Mouse (Mus musculus) c-Kit-positive CD71-positive TER-119-positive erythroid progenitor cells, embryonic 14.5 days (primary cell): Measurements from ENCODE around the gene Igsf21.
A peak's percentile ranks its signal among the peaks of the same experiment; 100 is the strongest.

Source experiments
- DNase-seq: peaks from one replicate; pipeline ENCODE4 v3.0.0-alpha.2; 2013; ENCODE audit warnings: low spot score

The Igsf21 gene

DNA sequence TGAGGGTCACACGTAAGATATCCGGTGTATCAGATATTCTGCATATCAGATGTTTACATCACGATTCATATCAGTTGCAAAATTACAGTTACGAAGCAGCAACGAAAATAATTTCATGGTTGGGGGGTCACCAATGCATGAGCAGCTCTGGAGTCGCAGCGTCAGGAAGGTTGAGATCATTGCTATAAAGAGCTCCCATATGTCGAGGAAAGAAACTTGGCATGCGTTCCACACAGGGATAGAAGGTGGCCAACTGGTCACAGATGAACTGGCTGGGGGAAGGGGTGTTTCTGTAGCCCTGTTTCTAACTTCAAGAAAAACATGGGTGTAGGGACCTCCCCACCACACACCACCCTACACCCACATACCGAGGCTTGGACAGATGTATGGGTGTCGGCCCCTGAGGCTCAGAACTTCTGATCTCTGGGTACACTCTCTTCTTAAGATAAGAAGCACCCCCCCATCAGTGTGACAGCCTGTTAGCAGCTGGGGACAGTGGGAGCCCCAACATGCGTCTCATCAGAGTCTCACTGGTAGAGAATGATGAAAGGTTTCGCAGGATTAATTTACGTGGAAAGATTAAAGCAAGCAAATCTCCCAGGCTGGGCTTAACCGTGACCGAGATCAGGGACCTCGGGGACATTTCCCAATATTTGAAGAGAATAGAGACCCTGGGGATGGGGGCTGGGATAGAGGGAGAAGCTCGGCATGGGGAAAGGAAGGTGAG is 54.1 kb downstream of the Igsf21 start:
- no peak for DNase-seq

DNA sequence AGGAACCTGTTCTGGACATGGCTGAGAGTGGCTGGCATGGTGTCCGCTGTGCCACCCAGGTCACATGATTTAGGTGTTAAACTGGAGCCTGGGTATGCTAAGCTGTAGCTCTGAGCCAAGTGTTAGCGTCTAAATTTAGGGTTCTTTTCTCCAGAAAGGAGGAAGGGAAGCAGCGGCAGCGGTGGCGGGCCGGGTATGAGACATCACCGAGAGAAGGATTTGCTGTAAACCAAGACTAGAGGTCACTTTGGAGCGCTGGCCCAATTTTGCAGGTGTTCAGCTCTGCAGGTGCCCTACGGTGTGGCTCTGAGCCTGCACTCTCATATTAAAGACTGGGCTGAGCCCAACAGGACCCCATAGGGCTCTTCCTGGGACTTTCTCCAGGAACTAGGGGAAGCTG is 57.0 kb downstream of the Igsf21 start:
- no peak for DNase-seq

DNA sequence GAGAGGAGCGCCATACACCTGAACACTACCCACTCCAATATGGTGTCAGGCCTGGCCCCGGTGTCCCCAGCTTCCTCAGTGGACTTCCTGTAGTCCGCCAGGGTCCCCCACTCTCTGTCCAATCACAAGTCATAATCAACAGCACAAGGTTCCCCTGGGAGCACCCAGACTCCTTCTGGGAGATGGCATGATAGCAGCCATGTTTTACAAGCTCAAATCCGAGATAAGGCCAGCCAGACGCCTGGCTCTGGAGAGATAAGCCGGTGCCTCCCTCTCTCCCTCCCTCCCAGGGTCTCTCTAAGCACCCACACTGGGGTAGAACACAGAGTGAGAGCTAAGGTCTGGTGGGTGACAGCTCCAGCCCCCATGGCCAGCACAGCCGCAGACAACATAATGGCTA is 58.0 kb downstream of the Igsf21 start:
- DNase-seq = peak; percentile 16

DNA sequence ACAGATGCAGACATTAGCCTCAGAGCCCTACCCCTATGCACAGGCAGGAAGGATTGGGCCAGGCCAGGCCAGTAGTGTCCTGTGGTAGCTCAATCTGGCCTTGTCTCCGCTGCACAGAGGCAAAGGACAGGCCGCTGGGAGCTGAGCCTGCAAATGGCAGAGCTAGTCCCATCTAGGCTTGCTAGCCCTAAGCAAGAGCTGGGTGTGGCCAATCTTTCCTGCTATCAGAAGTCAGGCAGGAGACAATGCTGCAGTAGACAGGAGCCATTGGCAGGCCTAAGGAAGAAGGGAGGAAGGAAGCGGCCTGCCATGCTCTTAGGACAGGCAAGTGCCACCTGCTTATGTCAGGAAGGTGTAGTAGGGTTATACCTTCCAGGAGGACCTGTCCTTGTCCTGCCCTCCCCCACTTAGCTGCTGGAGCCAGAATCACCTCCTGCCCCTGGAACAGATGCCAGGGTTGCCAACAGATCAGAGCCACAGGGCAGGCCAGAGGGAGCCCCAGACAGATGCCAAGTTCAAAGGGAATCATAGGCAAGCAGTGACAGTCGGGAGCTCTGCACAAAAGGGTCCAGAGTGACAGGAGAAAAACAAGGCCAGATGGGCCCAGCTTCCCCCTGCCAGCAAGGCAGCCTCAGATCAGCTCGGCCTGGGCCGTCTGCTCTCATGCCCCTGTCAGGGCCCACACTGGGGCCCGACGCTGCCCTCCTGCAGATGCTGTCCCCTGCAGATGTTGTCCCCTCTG is 59.0 kb downstream of the Igsf21 start:
- DNase-seq = no peak

DNA sequence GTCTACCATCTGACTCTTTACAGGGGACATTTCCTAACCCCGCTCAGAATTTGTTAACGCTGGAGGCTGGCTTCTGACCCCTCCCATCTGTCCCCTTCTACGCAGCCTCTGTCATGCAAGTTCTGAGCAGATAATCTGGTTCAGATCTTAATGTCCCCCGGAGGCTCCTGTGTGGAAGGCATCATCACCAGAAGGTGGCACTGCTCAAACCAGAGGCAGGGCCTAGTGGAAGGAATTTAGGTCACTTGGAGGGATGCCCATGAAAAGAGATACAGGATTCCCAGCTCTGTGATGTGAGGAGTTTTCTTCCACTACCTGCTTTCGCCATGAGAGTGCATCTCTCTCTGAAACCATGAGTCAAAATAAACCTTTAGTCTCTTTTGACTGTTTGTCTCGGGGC is 67.0 kb downstream of the Igsf21 start:
- no peak for DNase-seq

DNA sequence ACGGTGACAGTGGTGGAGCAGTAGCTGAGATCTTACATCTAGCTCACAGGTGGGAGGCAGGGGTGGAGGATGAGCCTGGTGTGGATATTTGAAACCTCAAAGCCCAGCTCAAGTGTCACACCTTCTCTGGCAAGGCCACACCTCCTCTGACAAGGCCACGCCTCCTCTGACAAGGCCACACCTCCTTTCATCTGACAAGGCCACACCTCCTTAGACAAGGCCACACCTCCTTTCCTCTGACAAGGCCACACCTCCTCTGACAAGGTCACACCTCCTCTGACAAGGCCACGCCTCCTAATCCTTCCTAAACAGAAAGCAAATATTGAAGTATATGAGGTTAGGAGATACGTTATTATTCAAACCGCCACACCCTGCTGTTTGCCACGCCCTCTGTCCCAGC is 69.5 kb downstream of the Igsf21 start:
- no peak for DNase-seq

DNA sequence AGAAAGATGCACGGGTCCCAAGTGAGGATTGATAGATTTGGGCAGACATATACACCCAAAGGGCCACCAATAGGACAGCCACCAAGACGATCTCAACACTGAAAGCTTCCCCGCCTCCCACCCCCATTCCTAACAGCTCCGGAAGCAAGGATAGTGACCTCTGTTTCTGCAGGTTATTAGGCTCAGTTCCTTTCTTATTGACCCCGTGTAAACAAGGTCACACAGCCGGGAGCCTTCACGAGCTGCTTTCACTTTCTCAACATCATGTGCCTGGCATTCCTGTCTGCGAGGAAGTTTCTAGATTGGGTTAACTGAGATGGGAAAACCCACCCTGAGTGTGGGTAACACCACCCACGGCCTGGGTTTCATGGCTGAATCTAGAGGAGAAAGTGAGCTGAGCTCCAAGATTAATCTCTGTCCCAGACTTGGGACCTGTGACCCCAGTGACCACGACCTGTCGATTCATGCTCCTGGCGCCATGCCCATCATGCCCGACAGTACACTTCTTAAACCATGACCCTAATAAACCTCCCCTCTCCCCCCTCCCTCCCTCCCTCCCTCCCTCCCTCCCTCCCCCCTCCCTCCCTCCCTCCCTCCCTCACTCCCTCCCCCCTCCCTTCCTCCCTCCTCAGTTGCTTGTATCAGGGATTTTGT is 72.7 kb downstream of the Igsf21 start:
- DNase-seq = no peak

DNA sequence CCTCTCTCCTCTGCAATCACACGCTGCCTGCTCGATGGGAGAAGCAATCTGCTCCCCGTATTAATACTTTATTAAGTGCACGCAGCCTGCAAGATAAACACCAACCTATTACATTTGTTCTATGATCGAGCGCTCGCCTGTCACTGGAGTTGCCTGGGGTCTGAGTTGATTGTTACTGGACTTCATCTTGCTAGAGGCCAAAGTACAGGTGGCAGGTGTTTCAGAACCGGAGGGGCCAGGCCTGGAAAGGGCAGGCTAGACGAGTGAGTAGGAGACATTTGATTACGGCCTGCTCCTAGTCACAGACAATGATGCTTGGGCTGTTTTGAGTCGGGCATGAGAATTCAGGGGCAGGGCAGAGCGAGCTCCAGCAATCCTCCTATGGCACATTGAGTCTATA is 73.5 kb downstream of the Igsf21 start:
- DNase-seq = no peak

DNA sequence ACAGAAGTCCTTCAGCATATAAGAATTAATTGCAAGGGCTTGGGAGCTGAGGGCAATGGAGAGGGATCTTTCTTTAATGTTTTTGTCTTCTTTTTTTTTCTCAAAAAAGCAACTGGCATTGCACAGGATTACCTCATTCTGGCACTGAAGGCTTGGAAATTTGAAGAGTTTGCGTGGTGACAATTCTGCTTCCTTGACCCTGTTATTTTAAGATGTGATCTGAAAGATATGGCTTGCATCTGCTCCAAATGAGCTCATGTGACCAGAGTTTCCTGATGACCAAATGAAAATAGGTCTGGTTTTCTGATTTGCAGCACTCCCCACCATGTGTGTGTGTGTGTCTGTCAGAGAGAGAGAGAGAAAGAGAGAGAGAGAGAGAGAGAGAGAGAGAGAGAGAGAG is 74.7 kb downstream of the Igsf21 start:
- no peak for DNase-seq

DNA sequence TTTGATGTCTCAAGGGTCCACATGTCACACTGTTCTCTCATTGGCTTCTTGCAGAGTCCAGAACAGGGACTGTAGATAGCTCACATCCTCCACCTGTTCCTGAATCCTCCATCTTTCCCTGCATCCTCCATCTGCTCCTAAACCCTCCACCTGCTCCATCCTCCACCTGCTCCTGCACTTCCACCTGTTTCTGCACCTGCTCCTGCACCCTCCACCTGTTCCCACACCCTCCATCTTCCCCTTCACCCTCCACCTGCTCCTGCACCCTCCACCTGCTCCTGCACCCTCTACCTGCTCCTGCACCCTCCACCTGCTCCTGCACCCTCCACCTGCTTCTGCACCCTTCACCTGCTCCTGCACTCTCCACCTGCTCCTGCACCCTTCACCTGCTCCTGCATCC is 75.4 kb downstream of the Igsf21 start:
- no peak for DNase-seq

DNA sequence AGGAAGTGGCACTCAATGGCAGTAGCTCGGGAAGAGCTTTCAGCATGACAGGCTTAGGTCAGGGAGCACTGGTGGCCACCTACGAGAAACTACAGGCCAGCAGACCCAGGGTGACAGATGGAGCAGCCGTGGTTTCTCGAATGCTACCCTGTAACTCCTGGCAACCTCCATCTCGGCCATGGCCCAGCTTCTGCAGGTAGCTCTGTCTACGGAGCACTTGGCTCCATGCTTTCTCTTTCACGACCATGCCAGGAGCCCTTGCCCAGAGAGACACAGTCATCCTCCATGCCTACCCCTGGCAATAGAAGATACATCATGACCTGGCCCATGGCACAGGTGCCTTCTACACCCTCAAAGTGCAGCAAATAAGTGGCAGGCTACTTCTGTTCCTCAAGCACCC is 80.7 kb downstream of the Igsf21 start:
- no peak for DNase-seq

DNA sequence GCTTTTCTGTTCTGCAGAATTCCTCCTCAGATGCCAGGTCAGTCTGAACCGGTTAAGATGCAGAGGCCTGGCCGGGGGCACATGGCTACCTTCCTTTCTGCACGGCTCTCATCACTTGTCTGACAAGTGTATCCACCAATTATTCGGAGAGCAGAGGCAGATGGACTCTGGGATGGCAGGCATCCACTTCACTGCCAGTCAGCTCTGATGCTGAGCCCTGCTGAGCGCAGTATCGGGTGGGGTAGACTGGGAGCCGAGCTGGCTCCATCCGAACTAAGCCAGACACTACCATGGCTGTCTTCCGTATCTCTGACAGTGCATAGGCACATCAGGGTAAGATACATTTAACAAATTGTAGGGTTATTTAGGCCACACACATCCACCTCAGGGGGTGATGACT is 81.9 kb downstream of the Igsf21 start:
- DNase-seq = no peak

DNA sequence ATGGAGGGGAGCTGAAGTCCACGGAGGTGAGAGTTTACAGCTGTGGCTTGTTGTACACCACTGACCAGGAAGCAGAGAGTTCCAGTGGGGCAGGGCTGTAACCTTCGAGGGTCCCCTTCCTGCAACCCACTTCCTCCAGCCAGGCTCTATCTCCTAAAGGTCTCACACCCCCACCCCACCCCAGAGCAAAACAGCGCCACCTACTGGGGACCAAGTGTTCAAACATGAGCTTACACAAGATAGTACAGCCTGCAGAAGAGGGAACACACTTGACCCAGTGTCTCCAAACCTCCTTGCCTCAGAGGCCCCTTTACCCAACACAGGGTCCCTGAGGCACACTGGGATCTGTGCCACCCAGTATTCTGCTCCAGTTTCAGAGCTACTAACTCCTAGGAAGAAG is 87.0 kb downstream of the Igsf21 start:
- no peak for DNase-seq

DNA sequence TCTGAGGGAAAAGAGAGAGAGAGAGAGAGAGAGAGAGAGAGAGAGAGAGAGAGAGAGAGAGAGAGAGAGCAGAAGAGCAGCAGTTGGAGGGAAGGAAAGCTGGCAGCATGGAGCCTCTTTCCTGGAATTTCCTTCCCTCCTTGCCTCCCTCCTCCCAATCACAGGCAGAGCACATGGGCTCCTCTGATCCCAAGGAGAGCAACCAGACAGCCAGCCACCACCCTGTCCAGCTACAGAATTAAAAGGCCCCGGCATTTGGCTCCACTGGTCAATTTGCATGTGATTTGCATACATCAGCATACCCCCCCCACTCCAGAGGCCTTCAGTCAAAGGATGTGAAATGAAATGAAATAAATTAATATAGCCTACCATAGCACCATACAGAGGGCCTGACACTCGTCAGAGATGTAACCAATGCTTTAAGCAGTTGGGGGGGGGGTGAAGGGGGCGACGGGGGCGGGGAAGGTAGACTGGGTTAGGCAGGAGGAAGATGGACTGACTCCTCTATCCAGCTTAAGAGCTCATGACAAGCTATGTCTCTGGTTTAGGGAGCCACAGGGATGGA is 91.6 kb downstream of the Igsf21 start:
- no peak for DNase-seq

DNA sequence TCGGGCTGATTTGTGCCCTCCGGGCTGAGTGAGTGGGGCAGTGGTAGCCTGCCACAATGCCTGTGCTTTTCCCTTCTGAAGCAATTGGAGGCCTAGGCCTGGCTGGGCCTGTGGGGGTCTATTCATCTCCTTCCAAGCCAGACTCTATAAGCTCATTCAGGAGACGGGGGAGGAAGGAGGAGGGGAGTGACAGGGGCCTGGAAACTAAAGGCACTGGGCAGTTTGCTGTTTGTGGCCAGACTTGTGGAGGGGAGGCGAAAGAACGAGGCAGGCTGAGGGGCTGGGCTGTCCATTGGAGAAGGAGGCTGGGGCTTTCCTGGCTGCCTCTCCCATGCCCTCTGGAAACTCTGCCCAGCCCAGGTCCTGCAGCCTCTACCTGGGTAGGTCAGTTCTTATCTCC is 92.1 kb downstream of the Igsf21 start:
- DNase-seq = no peak

DNA sequence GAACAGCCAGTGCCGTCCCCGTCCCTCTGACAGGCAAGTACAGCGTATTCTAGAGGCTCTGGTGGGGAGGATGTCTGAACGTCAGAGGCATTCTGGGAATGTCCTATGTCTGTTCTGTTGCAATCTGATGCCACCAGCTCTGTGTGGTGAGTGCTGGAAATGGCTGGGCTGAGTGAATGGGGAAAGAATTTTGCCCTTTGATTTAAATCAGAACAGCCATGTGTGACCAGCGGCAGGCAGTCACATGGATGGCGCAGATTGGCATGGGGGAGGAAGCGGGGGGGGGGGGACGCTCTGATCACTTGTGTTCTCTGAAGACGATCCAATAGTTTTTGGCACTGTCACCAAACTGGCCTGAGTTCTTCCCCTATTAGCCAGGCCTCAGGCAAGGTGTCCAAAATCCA is 92.9 kb downstream of the Igsf21 start:
- DNase-seq = no peak

DNA sequence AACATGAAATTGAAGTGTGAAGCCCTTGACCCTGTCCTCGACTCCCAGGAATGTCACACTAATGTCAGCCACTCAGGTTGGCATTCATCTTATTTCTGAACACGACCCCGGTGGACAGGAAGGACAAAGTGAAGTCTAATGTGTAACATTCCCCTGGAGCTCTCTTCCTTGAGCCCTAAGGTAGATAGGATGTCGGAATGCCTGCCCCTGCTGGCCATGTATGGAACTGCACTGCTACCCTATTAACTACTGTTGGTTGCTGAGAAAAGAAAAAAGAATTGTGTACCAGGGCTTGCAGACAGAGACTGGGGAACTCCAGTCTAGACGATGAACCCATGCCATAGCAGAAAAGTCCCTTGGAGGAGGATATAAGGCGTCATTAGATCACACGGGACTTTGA is 93.5 kb downstream of the Igsf21 start:
- DNase-seq = peak; percentile 18

DNA sequence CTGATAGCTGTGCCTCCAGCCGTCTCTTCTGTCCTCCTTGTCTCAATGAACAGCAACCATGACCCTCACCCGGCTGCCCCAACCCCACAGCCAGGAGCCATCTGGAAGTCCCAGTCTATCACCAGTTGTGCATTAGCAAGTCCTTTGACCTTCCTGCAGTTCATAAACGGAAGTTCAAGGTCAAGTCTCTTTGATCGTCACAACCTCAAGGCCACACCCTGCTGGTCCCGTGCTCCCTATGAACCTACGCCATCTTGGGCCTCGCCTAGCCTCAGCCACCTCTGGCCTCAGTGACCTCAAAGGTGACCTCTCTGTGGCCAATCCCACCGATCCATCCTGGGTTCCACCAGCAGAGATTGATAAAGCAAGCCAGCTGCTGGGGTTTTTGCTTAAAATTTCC is 96.9 kb downstream of the Igsf21 start:
- DNase-seq = no peak

DNA sequence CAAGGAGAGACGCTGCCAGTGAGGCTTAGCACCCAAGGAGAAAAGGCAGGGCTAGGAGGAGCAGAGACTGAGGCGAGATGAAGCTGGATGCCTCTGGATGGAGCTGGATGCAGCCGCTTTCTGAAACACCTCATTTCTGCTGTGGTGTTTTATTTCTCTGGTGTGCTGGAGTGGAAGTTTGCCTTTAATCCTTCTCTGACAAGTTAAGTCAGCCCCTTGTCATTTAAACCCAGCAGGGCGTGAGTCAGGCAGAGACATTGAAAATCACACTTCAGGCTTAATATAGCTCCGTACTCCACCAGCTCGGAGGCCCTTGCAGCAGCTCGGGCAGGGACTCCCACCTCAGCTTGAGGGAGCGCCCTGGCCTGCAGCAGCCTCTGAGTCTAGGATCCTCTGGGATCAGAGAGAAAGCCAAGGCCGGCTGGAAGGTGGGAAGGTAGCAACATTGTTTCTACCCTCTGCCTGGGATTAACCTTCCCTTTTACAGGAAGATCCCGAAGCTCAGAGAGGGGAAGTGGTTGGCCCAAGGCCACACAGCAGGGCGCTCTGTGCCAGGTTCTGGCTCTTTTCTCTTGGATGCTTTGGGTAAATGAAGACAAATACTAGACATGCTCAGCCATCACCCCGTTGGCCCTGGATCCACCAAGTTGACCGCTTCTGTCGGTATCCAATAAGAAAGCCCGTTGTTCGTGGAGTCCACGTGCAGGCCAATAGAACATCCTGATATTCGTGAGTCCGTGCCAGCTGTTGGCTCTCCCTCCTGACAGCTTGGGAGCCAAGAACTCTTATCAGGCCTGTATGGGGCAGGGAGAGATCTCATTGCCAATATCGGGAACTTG is 98.5 kb downstream of the Igsf21 start:
- no peak for DNase-seq

DNA sequence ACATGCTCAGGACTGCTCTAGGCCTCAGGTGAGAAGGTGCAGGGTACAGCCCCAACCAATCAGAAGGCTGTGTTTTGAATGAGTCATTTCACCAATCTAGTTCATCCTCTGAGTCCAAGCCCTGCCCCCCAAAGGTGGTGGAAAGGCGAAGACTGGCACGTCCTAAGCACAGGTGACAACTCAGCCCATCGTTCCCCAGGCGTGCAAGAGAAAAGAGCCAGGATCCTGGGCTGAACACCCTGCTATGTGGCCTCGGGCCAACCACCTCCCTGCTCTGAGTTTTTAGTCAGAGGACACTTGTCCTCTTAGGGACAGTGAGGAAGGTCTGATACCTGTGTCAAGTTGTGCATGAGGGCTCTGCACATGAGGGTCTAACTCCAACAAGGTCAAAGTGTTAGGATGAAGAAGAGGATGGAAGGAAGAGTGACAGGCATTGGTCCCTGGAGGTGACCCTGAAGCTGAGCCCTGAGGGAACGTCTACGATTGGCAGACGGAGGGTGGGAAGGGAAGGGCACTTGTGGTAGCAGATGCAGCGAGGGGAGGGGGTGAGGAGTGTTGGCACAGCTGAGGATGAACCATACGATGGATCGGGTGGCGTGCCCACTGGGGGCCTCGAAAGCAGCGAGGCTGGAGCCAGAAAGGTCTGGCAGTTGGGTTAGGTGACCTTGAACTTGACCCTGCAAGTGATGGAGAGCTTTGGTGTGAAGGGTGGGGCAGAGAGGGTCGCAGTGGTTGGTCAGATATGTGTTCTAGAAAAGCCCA is 99.3 kb downstream of the Igsf21 start:
- DNase-seq = no peak

DNA sequence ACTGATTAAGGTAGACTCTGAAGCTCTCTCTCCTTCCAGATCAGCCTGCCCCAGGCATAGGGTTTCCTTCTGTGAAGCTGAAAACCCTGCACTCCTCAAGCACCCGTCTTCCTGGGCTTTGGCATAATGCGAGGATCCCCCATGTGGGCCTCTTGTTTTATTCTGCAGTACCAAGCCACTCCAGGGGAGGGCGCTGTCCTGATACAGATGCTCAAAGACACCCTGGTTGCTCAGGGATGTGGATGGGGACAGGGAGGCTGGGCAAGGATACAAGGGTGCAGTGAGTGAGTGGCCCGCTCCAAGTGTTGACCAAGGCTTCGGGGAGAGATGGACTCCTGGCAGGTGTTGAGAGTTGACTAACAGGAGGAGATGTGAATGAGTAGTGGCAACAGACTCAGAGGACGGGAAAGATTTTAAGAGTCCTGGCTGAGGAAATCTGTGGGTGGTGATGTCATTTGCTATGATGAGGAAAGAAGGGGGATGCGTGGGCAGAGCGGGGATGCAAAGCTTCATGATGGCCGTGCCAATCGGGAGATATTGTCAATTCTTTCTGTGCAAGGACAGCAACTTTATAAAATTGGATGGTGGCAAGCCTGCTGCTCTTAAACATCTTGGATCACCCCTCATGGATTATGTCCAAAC is 102.6 kb downstream of the Igsf21 start:
- DNase-seq = no peak
